Mouse (Mus musculus) testis, adult 2 months (tissue): ENCODE results near the gene Dlgap1.

Source experiments
- CTCF ChIP-seq: fragments of 200-500 bp; IDR thresholded peaks from 2 replicates; pipeline ENCODE4 v1.5.1; 2012; ENCODE audit warnings: low read depth, mild to moderate bottlenecking, inconsistent platforms, low read length, moderate library complexity; ENCODE audit not compliant: control insufficient read depth, insufficient read depth, insufficient replicate concordance
- POLR2A ChIP-seq: fragments of 200-500 bp; IDR thresholded peaks from 2 replicates; pipeline ENCODE4 v1.6.1; 2012; ENCODE audit warnings: low read depth, mild to moderate bottlenecking, inconsistent platforms, low read length, moderate library complexity; ENCODE audit not compliant: control insufficient read depth

DNA sequence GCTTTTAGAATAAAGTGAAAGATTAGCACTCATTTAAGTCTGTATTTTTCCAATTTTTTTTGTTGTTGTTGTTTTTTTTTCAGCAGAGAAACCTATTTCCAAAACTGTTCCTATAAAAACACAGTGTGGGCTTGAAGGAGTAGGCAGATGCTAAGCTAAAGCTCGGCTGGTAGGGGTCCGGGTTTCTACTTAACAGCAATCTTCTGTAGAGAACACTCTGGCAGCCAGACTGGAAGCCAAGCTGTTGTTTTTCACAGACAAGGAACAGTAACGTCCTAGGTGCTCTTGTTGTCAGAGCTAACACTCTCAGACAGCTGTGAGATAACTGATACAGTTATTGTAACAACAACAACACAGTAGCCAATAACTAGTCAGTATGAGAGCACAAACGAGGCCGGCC lies 468.4 kb downstream of the Dlgap1 start:
- no peak for TF ChIP-seq CTCF
- no peak for TF ChIP-seq POLR2A
